Mouse (Mus musculus) leukemia stem cell, adult 10-12 weeks (primary cell): ENCODE data around the gene Olfr1436. TPM values are rescaled to one million over a fixed set of nuclear protein-coding genes. Genes with fewer than 3 reads are reported as not detected.

Experiments used
- polyA plus RNA-seq: library from polyadenylated mRNA; stranded (reverse); fragments of >175 nt; gene quantifications from 2 replicates; pipeline ENCODE4 v1.2.3, GENCODE M21; 2012; ENCODE audit warnings: low replicate concordance

Olfr1436 gene
- not detected in 2 replicates for polyA plus RNA-seq

GRCm38 (mm10) chr19:12299030-12299429 lies at the start of gene Olfr1436:
TSS of gene Olfr1436 (minus strand) at chr19:12299130.

GRCm38 (mm10) chr19:12335810-12336209 lies 36.9 kb upstream of the Olfr1436 start, which contains the start of gene Olfr1438-ps1:
TSS of gene Olfr1438-ps1 (minus strand) at chr19:12335910.

GRCm38 (mm10) chr19:12325001-12325400 lies 26.1 kb upstream of the Olfr1436 start, which contains the start of gene Olfr1437:
TSS of gene Olfr1437 (minus strand) at chr19:12325101.

GRCm38 (mm10) chr19:12279554-12279953 lies 19.4 kb downstream of the Olfr1436 start, which contains the start of gene Olfr1434:
TSS of gene Olfr1434 (plus strand) at chr19:12279854.

GRCm38 (mm10) chr19:12260732-12261131 lies 38.2 kb downstream of the Olfr1436 start, which contains the start of gene Olfr235:
TSS of gene Olfr235 (plus strand) at chr19:12261032.

Other genes with a start within 250 kb of the Olfr1436 start
- gene Olfr1424, start 236.4 kb downstream of the Olfr1436 start, polyA plus RNA-seq: not detected in 2 replicates
- 0.08 TPM in 1 of 2 replicates, not detected in the other for gene Olfr1425, start 221.4 kb downstream of the Olfr1436 start, polyA plus RNA-seq
- not detected in 2 replicates for gene Olfr1426, start 207.1 kb downstream of the Olfr1436 start, polyA plus RNA-seq
- gene Olfr1427, start 195.8 kb downstream of the Olfr1436 start, polyA plus RNA-seq: not detected in 2 replicates
- not detected in 2 replicates for gene Olfr1428, start 183.2 kb downstream of the Olfr1436 start, polyA plus RNA-seq
- not detected in 2 replicates for gene Olfr76, start 175.9 kb downstream of the Olfr1436 start, polyA plus RNA-seq
- gene Olfr1555-ps1, start 129.0 kb downstream of the Olfr1436 start, polyA plus RNA-seq: not detected in 2 replicates
- gene Olfr1431, start 98.5 kb downstream of the Olfr1436 start, polyA plus RNA-seq: 0.19 TPM in 1 of 2 replicates, not detected in the other
- not detected in 2 replicates for gene Olfr1432, start 66.5 kb downstream of the Olfr1436 start, polyA plus RNA-seq
- gene Olfr262, start 57.5 kb downstream of the Olfr1436 start, polyA plus RNA-seq: not detected in 2 replicates
- gene Olfr235, start 38.1 kb downstream of the Olfr1436 start, polyA plus RNA-seq: 0.17 TPM in 1 of 2 replicates, not detected in the other
- not detected in 2 replicates for gene Olfr1434, start 19.3 kb downstream of the Olfr1436 start, polyA plus RNA-seq
- gene Olfr1437, start 26.0 kb upstream of the Olfr1436 start, polyA plus RNA-seq: not detected in 2 replicates
- gene Olfr1438-ps1, start 36.8 kb upstream of the Olfr1436 start, polyA plus RNA-seq: not detected in 2 replicates
- gene Olfr1440, start 88.1 kb upstream of the Olfr1436 start, polyA plus RNA-seq: not detected in 2 replicates
- gene Olfr1441, start 118.3 kb upstream of the Olfr1436 start, polyA plus RNA-seq: not detected in 2 replicates
- gene Pfpl, start 128.8 kb upstream of the Olfr1436 start, polyA plus RNA-seq: not detected in 2 replicates
- 3.4 and 4.1 TPM in 2 replicates for gene Mpeg1, start 161.6 kb upstream of the Olfr1436 start, polyA plus RNA-seq
- 1.2 and 1.4 TPM in 2 replicates for gene Dtx4, start 202.3 kb upstream of the Olfr1436 start, polyA plus RNA-seq
- 0.41 and 3.6 TPM in 2 replicates for gene Fam111a, start 246.6 kb upstream of the Olfr1436 start, polyA plus RNA-seq